Mouse (Mus musculus) lung, adult 2 months (tissue): Measurements from ENCODE around the gene Tmem106b.

Experiments
- CTCF ChIP-seq: fragments of 200-500 bp; IDR thresholded peaks from 2 replicates; pipeline ENCODE4 v1.5.1; 2011; ENCODE audit warnings: mild to moderate bottlenecking, low read length, control low read depth; ENCODE audit not compliant: insufficient read depth
- POLR2A ChIP-seq: fragments of 200-500 bp; IDR thresholded peaks from 2 replicates; pipeline ENCODE4 v1.6.1; 2011; ENCODE audit warnings: low read depth, mild to moderate bottlenecking, control low read depth, low read length, borderline replicate concordance; ENCODE audit errors: extremely low read depth

GRCm38 (mm10) chr6:13062691-13063255, 6.8 kb upstream of the Tmem106b start:
- TF ChIP-seq CTCF (no peak), POLR2A (no peak)
